Mouse (Mus musculus) heart, adult 11 months (tissue): ENCODE results near the gene Slc39a8.

Source experiments
- DNase-seq: peaks from one replicate; pipeline ENCODE4 v3.0.0; 2022

The Slc39a8 gene

GRCm38 (mm10) chr3:135825016-135825753, at the start of gene Slc39a8:
TSS of gene Slc39a8 (plus strand) at chr3:135825279.
- peak; percentile 99 for DNase-seq

- no peak for DNase-seq
Measured at GRCm38 (mm10) chr3:135785065-135785464, 40.0 kb upstream of the Slc39a8 start.

GRCm38 (mm10) chr3:135796117-135796516, 29.0 kb upstream of the Slc39a8 start:
- no peak for DNase-seq

DNA sequence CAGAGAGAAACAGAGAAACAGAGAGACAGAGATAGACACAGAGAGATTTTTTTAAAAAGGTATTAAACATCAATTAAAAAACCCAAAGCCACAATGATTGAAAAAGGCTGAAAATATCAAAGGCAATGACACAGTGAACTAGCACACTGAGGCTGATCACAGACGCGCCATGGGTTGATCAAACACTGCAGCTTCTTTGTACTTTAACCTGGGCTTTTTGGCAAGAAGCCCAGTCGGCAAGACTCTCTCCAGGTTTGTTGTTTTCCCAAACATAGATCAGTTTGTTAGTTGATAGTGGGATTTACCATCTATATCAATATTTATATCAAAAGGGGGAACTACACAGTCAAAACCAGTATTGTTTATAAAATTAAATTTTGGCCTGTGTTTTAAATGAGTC, 26.8 kb upstream of the Slc39a8 start:
- no peak for DNase-seq

GRCm38 (mm10) chr3:135798665-135799064, 26.4 kb upstream of the Slc39a8 start:
- no peak for DNase-seq

GRCm38 (mm10) chr3:135814665-135815064, 10.4 kb upstream of the Slc39a8 start:
- no peak for DNase-seq

GRCm38 (mm10) chr3:135815973-135816727, 8.9 kb upstream of the Slc39a8 start:
- DNase-seq, result no peak

DNA sequence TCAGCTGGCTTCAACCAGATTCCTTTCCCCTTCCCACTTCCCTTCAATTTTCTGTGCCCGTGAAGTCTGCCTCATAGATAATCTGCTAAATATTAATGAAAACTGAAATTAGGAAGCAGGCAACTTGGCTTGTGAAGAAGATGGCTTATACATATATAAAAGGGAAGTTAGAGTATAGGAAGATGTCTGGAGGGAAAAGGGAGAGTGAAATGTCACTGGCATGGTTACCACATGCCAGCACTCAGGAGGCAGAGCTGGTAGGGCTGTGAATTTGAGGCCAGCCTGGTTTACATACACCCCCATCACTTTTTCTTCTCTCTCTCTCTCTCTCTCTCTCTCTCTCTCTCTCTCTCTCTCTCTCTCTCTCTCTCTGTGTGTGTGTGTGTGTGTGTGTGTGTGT, 8.0 kb upstream of the Slc39a8 start:
- no peak for DNase-seq

DNA sequence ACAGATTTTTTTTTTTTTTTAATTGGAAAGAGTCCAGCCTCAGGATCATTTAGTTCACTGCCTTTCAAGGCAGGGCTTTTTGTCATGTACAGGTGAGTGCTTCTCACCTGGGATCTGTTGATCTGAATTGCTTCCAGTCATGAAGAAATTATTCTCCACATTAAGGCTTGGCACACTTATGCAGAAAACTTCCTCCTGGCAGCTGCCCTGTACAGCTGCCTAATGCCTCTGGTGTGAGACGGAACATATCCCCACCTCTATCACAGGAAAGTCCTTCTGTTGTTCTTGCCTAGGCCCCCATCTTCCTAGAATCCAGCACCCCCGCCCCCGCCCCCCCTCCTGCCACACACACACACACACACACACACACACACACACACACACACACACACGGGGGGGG, 643 bp upstream of the Slc39a8 start:
- no peak for DNase-seq

- DNase-seq, result peak; percentile 96
Measured at GRCm38 (mm10) chr3:135825754-135826683, 940 bp downstream of the Slc39a8 start.

- DNase-seq, result no peak
Measured at GRCm38 (mm10) chr3:135826684-135827249, 1.7 kb downstream of the Slc39a8 start.

DNA sequence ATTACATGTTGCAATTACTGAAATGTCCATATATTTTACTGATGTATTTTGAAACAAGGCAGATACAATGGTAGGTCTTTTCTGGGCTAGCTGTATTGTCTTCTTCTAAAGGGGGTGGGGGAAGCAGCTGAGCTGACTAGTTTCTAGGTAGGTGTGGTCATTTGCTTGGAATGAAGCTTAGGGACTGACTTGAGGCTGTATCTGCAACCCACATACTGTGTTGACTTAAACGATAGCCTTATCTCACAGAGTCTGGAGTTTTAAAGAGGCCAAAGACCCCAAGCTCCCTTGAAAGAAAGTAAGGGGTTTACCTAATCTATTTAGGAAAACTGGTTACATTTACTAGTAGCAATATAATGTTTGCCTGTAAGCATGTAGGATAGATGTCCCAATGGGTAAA, 2.9 kb downstream of the Slc39a8 start:
- DNase-seq, result no peak

GRCm38 (mm10) chr3:135832496-135832895, 7.4 kb downstream of the Slc39a8 start:
- DNase-seq, result peak; percentile 21

- peak; percentile 54 for DNase-seq
Measured at GRCm38 (mm10) chr3:135832907-135833306, 7.8 kb downstream of the Slc39a8 start.

DNA sequence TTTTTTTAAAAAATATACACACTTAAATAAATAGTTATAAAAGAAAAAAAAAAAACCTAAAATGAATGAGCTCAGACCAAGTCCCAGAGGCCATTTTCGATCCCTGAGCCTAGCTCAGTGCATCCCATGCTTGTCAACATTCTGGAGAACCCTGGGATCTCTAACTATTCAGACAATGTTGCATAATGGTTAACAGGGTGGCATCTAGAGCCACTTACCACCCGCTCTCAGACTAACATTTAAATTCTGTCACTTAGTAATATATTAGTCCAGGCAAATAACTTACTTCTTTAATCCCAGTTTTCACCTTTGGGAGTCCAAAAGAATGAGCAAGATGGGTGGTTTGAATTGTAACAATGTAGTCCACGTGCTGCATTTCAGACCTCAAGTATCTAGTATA, 9.9 kb downstream of the Slc39a8 start:
- peak; percentile 15 for DNase-seq

DNA sequence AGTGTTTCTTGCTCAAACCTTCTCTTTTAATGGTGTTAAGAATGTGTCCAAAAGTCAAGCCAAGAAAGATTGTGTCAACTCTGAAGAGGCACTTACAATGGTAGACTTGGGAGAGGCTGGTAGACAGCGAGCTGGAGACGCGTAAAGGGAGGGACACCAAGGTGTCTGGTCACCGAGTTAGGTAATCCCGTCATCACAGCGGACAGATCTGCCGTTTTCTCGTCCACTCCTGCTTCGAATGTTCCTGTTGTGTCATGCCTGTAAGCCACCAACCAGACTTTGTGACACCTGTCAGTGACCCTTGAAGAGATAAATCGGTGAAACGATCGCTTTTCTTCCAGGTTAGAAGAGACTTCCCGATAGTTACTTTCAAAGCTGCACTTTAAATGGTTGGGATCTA, 14.5 kb downstream of the Slc39a8 start:
- peak; percentile 71 for DNase-seq

DNA sequence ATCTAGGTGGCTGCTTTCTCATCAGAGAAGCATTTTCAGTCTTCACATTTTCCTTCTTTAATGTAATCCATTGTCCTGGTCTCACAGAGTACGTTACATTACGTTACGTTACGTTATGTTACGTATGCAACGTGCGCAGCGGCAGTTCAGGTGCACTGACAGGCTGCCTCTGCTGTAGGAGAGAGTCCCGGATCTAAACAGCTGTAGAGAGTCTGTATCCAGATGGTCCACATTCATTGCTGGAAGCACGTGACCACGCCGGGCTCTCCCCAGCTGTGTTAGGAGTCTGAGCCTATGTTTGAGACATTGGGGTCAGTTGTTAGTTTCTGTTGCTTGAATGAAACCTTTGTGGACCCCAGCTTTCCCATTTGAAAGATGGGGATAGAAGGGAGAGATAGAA, 15.1 kb downstream of the Slc39a8 start:
- DNase-seq, result peak; percentile 42

DNA sequence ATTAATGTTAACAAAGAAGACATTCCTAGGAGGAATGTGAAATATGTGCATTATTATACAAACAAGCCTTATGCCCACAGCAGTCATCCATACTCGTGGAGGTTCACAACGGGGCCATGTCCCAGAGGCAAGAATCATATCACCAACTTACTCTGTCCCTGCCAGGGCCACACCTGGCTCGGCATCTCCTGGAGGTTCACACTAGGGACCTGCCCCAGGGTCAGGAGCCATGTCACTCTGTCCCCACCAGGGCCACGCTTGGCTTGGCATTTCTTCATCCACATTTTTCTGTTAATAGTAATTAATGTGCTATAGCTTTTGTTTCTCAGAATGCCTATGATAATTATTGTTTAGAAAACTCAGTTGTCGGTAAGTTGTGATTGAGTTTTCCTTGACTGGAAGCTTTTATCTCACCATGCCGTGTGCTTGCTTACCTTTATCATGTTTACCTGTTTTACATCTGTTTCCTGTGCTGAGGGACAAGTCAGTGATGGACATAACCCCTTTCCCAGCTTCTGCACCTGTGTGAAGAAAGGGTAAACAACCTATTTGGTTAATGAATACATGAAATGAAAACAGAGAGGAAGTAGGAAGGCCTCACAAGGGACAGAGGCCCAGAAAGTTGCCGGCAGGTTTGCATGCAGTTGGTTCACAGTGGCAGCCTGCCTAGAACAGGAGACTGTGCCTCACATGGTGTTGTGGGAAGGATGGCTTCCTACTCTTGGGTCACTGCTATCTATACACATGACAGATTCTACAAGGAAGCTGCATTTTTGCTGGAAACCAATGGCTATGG, 16.8 kb downstream of the Slc39a8 start:
- peak; percentile 44 for DNase-seq

- peak; percentile 64 for DNase-seq
Measured at GRCm38 (mm10) chr3:135843181-135843580, 18.1 kb downstream of the Slc39a8 start.

DNA sequence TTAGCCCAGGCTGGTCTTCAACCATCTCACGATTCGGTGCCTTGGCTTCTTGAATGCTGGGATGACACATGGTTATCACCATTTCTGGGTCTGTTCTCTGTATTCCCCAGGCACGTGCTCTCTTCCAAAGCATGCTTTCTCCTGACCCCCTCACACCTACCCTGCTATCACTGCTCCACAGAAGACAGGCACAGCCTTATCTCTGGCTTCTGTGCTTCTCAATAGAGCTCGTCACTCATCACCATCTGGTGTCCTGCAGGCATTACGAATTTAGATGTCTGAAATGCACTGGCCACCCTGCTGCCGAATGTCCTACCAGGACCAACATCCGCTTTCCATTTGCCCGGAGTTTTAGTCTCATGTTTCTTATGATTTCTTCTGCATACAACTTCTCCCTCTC, 18.6 kb downstream of the Slc39a8 start:
- peak; percentile 87 for DNase-seq

DNA sequence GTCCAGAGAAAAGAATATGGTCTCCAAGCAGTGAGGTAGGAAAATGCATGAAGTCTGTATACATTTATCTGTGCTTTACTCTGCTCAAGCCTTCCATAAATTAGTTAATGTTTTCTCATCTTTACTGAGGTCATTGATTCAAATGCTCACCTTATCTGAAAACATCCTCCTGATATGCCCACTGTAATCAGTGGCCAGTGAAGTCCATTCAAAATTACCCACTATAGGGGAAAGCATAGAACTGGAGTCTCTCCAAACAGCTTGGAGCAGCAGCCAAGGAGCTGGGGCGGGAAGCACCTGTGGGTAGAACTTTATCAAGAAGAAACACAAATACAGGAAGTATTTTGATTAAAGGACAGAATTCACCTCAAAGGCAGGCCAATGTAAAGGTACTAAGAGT, 19.8 kb downstream of the Slc39a8 start:
- peak; percentile 10 for DNase-seq

DNA sequence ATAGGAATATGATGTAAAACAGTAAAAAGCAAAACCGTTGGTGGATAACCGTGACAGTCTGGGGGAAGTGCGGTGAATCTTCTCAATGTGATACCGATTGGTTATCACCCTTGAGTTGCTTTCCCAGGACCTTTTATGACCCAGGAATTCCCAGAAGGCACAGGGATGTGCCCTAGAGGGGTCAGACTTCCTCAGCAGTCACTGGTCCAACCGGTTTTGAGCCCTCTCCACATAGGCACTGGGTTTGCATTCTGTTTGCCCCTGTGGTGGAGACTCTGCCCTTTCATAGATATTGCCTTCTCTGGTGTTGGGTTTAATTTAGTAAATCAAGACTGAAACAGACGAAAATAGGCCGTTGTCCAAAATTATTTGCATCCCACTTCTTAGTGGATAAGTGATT, 20.8 kb downstream of the Slc39a8 start:
- DNase-seq, result no peak
